46 mouse cellular contexts compared by ENCODE assay signal in the genomic region with DNA sequence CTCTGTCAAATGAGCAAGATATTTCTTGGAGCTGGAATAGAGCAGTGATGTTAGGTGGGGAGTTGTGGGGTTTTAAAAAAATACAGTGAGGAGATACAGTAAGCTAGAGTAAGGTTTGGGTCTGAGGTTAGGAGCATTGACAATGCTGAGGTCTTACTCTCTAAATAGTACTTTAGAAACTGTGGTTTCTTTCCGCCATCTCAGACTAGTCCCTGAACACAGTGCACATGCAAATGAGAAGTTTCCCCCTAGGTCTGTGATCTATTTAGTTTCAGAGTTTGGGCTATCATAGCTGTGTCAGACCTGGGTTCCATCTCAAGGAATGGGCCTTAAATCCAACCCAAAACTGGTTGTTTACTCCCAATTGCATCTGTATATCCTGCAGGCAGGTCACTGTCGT. TPM values are rescaled to one million over a fixed set of nuclear protein-coding genes. Genes with fewer than 3 reads are reported as not detected.
"Had no signal": no experiment of that assay in that cellular context is flagged by ENCODE, and none has a peak within 500 bp of the region (broad histone marks: within the 10 kb centered on the region; RNA-seq: fewer than 3 reads in every experiment).

No protein-coding gene starts in this region.

- H3K4me3 ChIP-seq: limb, embryonic 10.5 days; limb, embryonic 12.5 days; limb, embryonic 13.5 days; limb, embryonic 15.5 days; liver, embryonic 12.5 days; liver, embryonic 13.5 days; liver, embryonic 15.5 days; lung, embryonic 15.5 days; megakaryocyte, embryonic 14.5 days; midbrain, embryonic 10.5 days; midbrain, embryonic 12.5 days; midbrain, embryonic 13.5 days; midbrain, embryonic 15.5 days; myocyte; neural tube, embryonic 12.5 days had no signal

- DNase-seq: left cerebral cortex, postnatal 4 days; liver; liver, embryonic 13.5 days; liver, postnatal 0 days; lung, adult 18-20 months; lung, adult 2 months; lung, embryonic 14.5 days; lung, postnatal 10 days; lung, postnatal 14 days; lung, postnatal 36 days; lung, postnatal 4 days; midbrain, embryonic 14.5 days had no signal

- H3K9me3 ChIP-seq: limb, embryonic 10.5 days; limb, embryonic 12.5 days; limb, embryonic 13.5 days; limb, embryonic 15.5 days; liver, embryonic 12.5 days; liver, embryonic 13.5 days; liver, embryonic 15.5 days; lung, embryonic 15.5 days; midbrain, embryonic 10.5 days; midbrain, embryonic 12.5 days; midbrain, embryonic 13.5 days; midbrain, embryonic 15.5 days; neural tube, embryonic 12.5 days had no signal

- H3K27me3 ChIP-seq: neural tube, embryonic 12.5 days had no signal

- H3K4me1 ChIP-seq: limb, embryonic 15.5 days; liver, embryonic 12.5 days; liver, embryonic 13.5 days; liver, embryonic 15.5 days had no signal

- ATAC-seq: liver, embryonic 12.5 days; liver, postnatal 0 days; lung, postnatal 0 days; midbrain, embryonic 13.5 days; midbrain, embryonic 15.5 days; midbrain, embryonic 16.5 days had no signal

- H3K4me2 ChIP-seq: limb, embryonic 12.5 days; limb, embryonic 13.5 days; limb, embryonic 15.5 days; liver, embryonic 11.5 days; liver, embryonic 12.5 days; liver, embryonic 13.5 days; liver, embryonic 15.5 days; lung, embryonic 14.5 days; lung, embryonic 15.5 days; midbrain, embryonic 11.5 days; midbrain, embryonic 12.5 days; midbrain, embryonic 13.5 days; midbrain, embryonic 15.5 days; neural tube, embryonic 12.5 days had no signal

- H3K36me3 ChIP-seq: limb, embryonic 10.5 days; limb, embryonic 12.5 days; limb, embryonic 13.5 days; limb, embryonic 15.5 days; liver, embryonic 12.5 days; liver, embryonic 13.5 days; liver, embryonic 15.5 days; lung, embryonic 15.5 days; midbrain, embryonic 10.5 days; midbrain, embryonic 12.5 days; midbrain, embryonic 13.5 days; midbrain, embryonic 15.5 days; neural tube, embryonic 12.5 days had no signal

- H3K27ac ChIP-seq: limb, embryonic 10.5 days; limb, embryonic 12.5 days; limb, embryonic 13.5 days; limb, embryonic 15.5 days; liver, embryonic 12.5 days; liver, embryonic 13.5 days; liver, embryonic 14.5 days; liver, embryonic 15.5 days; lung, embryonic 15.5 days; macrophage; midbrain, embryonic 10.5 days; midbrain, embryonic 12.5 days; midbrain, embryonic 13.5 days; midbrain, embryonic 15.5 days; neural tube, embryonic 12.5 days had no signal

- H3K9ac ChIP-seq: limb, embryonic 12.5 days; limb, embryonic 13.5 days; limb, embryonic 15.5 days; liver, embryonic 12.5 days; liver, embryonic 13.5 days; liver, embryonic 14.5 days; liver, embryonic 15.5 days; liver, postnatal 0 days; lung, embryonic 14.5 days; lung, embryonic 15.5 days; midbrain, embryonic 12.5 days; midbrain, embryonic 13.5 days; midbrain, embryonic 15.5 days; neural tube, embryonic 12.5 days had no signal

RNA-seq across cellular contexts. Expression of a gene that starts 1.3 kb away (rescaled TPM):
- total RNA-seq: left cerebral cortex, postnatal 10 days; left cerebral cortex, postnatal 14 days; left cerebral cortex, postnatal 25 days; left cerebral cortex, postnatal 36 days; liver, adult 2 months; megakaryocyte progenitor cell, adult 5-6 weeks; megakaryocyte, adult 5-6 weeks; megakaryocyte-erythroid progenitor cell, adult 5-6 weeks; midbrain, postnatal 0 days; monocyte, adult 5-6 weeks had no signal
- polyA plus RNA-seq: limb, embryonic 11.5 days; liver, adult 2 months; liver, embryonic 13.5 days; liver, embryonic 14.5 days; liver, embryonic 15.5 days; liver, embryonic 16.5 days; liver, postnatal 0 days; macrophage; myocyte had no signal

RNA-seq across cellular contexts. Expression of a gene that starts 39.7 kb away (rescaled TPM):
- total RNA-seq: left cerebral cortex, postnatal 10 days; left cerebral cortex, postnatal 14 days; left cerebral cortex, postnatal 25 days; left cerebral cortex, postnatal 36 days; left cerebral cortex, postnatal 4 days; liver, adult 2 months; megakaryocyte progenitor cell, adult 5-6 weeks; megakaryocyte, adult 5-6 weeks; megakaryocyte-erythroid progenitor cell, adult 5-6 weeks; midbrain, postnatal 0 days; monocyte, adult 5-6 weeks had no signal
- polyA plus RNA-seq: limb, embryonic 10.5 days; limb, embryonic 11.5 days; limb, embryonic 12.5 days; limb, embryonic 13.5 days; limb, embryonic 14.5 days; liver, adult 2 months; liver, embryonic 11.5 days; liver, embryonic 12.5 days; liver, embryonic 13.5 days; liver, embryonic 14.5 days; macrophage; midbrain, embryonic 10.5 days; midbrain, embryonic 12.5 days; midbrain, embryonic 14.5 days; midbrain, embryonic 15.5 days; midbrain, postnatal 0 days; myocyte; neural tube, embryonic 11.5 days; neural tube, embryonic 12.5 days had no signal
